Comparison of ENCODE assay signal across 27 mouse cellular contexts in genomic region chr6:126595130-126595529, GRCm38 (mm10). TPM values are rescaled to one million over a fixed set of nuclear protein-coding genes. Genes with fewer than 3 reads are reported as not detected.
DNase-seq lines count a peak whose midpoint lies in the region; ATAC-seq and TF ChIP-seq lines count a peak whose summit lies in the region.
"Had no signal": no experiment of that assay in that cellular context is flagged by ENCODE, and none has a peak within 500 bp of the region (broad histone marks: within the 10 kb centered on the region; RNA-seq: fewer than 3 reads in every experiment).

No protein-coding gene starts in this region.

- H3K9ac ChIP-seq in forebrain, embryonic 15.5 days (replicated peaks), result no peak overlapping the region
- H3K9ac ChIP-seq in forebrain, embryonic 11.5 days (ENCODE audit: low read length), result no peak overlapping the region
- no peak overlapping the region for H3K9ac ChIP-seq in hindbrain, embryonic 15.5 days
- H3K9ac ChIP-seq: embryonic facial prominence, embryonic 13.5 days; heart, embryonic 12.5 days; heart, embryonic 15.5 days; hindbrain, embryonic 14.5 days had no signal

- no peaks in the 10 kb centered on the region for H3K27me3 ChIP-seq in forebrain, embryonic 15.5 days
- H3K27me3 ChIP-seq in forebrain, embryonic 11.5 days (ENCODE audit: control insufficient read depth, insufficient read depth, low read length), result no peaks in the 10 kb centered on the region
- no peaks in the 10 kb centered on the region for H3K27me3 ChIP-seq in hindbrain, embryonic 15.5 days
- H3K27me3 ChIP-seq in hindbrain, embryonic 10.5 days (ENCODE audit: insufficient read depth, poor library complexity, severe bottlenecking), result 0 out of 2 replicates have a peak, but pooled peaks cover 9% of the 10 kb centered on the region
- H3K27me3 ChIP-seq: embryonic facial prominence, embryonic 13.5 days; heart, embryonic 15.5 days had no signal

- no peaks in the 10 kb centered on the region for H3K9me3 ChIP-seq in forebrain, embryonic 15.5 days
- no peaks in the 10 kb centered on the region for H3K9me3 ChIP-seq in forebrain, embryonic 11.5 days (ENCODE audit: control insufficient read depth, low read length)
- H3K9me3 ChIP-seq in hindbrain, embryonic 15.5 days, result no peaks in the 10 kb centered on the region
- H3K9me3 ChIP-seq in hindbrain, embryonic 10.5 days, result no peaks in the 10 kb centered on the region
- H3K9me3 ChIP-seq: embryonic facial prominence, embryonic 10.5 days; embryonic facial prominence, embryonic 13.5 days; heart, embryonic 12.5 days; heart, embryonic 15.5 days had no signal

- intact Hi-C loops in left cerebral cortex, adult 2 months (cut with DNase I), result no loop called here
- intact Hi-C loops in left cerebral cortex, postnatal 36 days (cut with DNase I), result no loop called here

- no peak overlapping the region for H3K4me2 ChIP-seq in forebrain, embryonic 15.5 days (replicated peaks)
- H3K4me2 ChIP-seq in forebrain, embryonic 11.5 days (ENCODE audit: low read depth, low read length, severe bottlenecking), result no peak overlapping the region
- H3K4me2 ChIP-seq in hindbrain, embryonic 15.5 days, result no peak overlapping the region
- H3K4me2 ChIP-seq: embryonic facial prominence, embryonic 13.5 days; heart, embryonic 12.5 days; heart, embryonic 15.5 days; hindbrain, embryonic 14.5 days had no signal

- peak; percentile 45; the same call in 1 of the 2 replicates for ATAC-seq in cerebellum, adult (ENCODE audit: insufficient number of reproducible peaks, low FRiP score, low TSS enrichment)
- ATAC-seq in forebrain, embryonic 15.5 days (replicated peaks), result no peak
- no peak for ATAC-seq in forebrain, embryonic 11.5 days (replicated peaks; ENCODE audit: low FRiP score)
- ATAC-seq in hindbrain, embryonic 15.5 days (ENCODE audit: low FRiP score, low read depth), result 0 out of 2 replicates have a peak, but pooled peaks have one; percentile 59
- ATAC-seq: intestine, postnatal 0 days had no signal

- no peak for TF ChIP-seq CTCF in left cerebral cortex, adult 2 months (IDR thresholded peaks at IDR 0.05)

- no peaks in the 10 kb centered on the region for H3K36me3 ChIP-seq in forebrain, embryonic 15.5 days
- no peaks in the 10 kb centered on the region for H3K36me3 ChIP-seq in forebrain, embryonic 11.5 days (ENCODE audit: control insufficient read depth, insufficient read depth, low read length)
- H3K36me3 ChIP-seq in hindbrain, embryonic 15.5 days, result no peaks in the 10 kb centered on the region
- H3K36me3 ChIP-seq in hindbrain, embryonic 10.5 days, result no peaks in the 10 kb centered on the region
- H3K36me3 ChIP-seq: embryonic facial prominence, embryonic 10.5 days; embryonic facial prominence, embryonic 13.5 days; heart, embryonic 12.5 days; heart, embryonic 15.5 days had no signal

- H3K27ac ChIP-seq in forebrain, embryonic 15.5 days (replicated peaks), result peak overlapping the region; percentile 76
- H3K27ac ChIP-seq in forebrain, embryonic 11.5 days (ENCODE audit: low read depth, low read length), result no peak overlapping the region
- no peak overlapping the region for H3K27ac ChIP-seq in hindbrain, embryonic 15.5 days (replicated peaks)
- H3K27ac ChIP-seq in hindbrain, embryonic 10.5 days, result no peak overlapping the region
- peak overlapping the region; percentile 70 for H3K27ac ChIP-seq in left cerebral cortex, adult 2 months
- H3K27ac ChIP-seq: embryonic facial prominence, embryonic 10.5 days; embryonic facial prominence, embryonic 13.5 days; gastrocnemius, adult 2 months; heart, embryonic 15.5 days had no signal

- 33% methylated on average over 5 of the region's 5 CpGs for WGBS in forebrain, embryonic 15.5 days
- 32% methylated on average over 5 of the region's 5 CpGs for WGBS in forebrain, embryonic 11.5 days
- 51% methylated on average over 5 of the region's 5 CpGs for WGBS in hindbrain, embryonic 15.5 days
- 46% methylated on average over 5 of the region's 5 CpGs for WGBS in hindbrain, embryonic 10.5 days

- DNase-seq in cerebellum, adult 9-10 months, result no peak
- no peak for DNase-seq in forebrain, embryonic 11.5 days (ENCODE audit: low spot score)
- DNase-seq in hindbrain, embryonic 10.5 days (ENCODE audit: low spot score), result no peak
- no peak for DNase-seq in left cerebral cortex, adult 2 months (ENCODE audit: extremely low spot score in 1 of 2, low spot score in 2 of 2)
- DNase-seq in left cerebral cortex, postnatal 36 days (ENCODE audit: low spot score in 2 of 2), result no peak
- DNase-seq: adrenal gland, postnatal 10 days; adrenal gland, postnatal 36 days; cerebellum, adult 11-12 months; cerebellum, postnatal 36 days; embryo, embryonic 11 days; gastrocnemius, adult 2 months; gastrocnemius, postnatal 25 days; heart, adult 18-20 months; heart, postnatal 10 days; heart, postnatal 36 days; kidney, adult 9 months had no signal

- peaks cover 9% of the 10 kb centered on the region for H3K4me1 ChIP-seq in forebrain, embryonic 15.5 days
- no peaks in the 10 kb centered on the region for H3K4me1 ChIP-seq in forebrain, embryonic 11.5 days (replicated peaks; ENCODE audit: control insufficient read depth, insufficient read depth, low read length)
- H3K4me1 ChIP-seq in hindbrain, embryonic 15.5 days (replicated peaks), result 0 out of 2 replicates have a peak, but pooled peaks cover 3% of the 10 kb centered on the region
- H3K4me1 ChIP-seq in hindbrain, embryonic 10.5 days (replicated peaks), result peaks cover 6% of the 10 kb centered on the region; the same call in 1 of the 2 replicates
- H3K4me1 ChIP-seq: embryonic facial prominence, embryonic 13.5 days; heart, embryonic 15.5 days had no signal

- H3K4me3 ChIP-seq in forebrain, embryonic 15.5 days, result no peak overlapping the region
- no peak overlapping the region for H3K4me3 ChIP-seq in forebrain, embryonic 11.5 days (ENCODE audit: low read depth, low read length)
- no peak overlapping the region for H3K4me3 ChIP-seq in hindbrain, embryonic 15.5 days
- no peak overlapping the region for H3K4me3 ChIP-seq in hindbrain, embryonic 10.5 days
- no peak overlapping the region for H3K4me3 ChIP-seq in left cerebral cortex, adult 2 months
- H3K4me3 ChIP-seq: embryonic facial prominence, embryonic 10.5 days; embryonic facial prominence, embryonic 13.5 days; erythroblast, embryonic 14.5 days; gastrocnemius, adult 2 months; heart, embryonic 12.5 days; heart, embryonic 15.5 days had no signal

RNA-seq across cellular contexts. Expression of gene Kcna1, which starts 51.1 kb away (rescaled TPM):
- 4.8 and 4.9 TPM in 2 replicates for polyA plus RNA-seq in forebrain, embryonic 15.5 days (2015; fragmentation: Nextera tagmentation; extraction: Ambion mirVana)
- 0.39 and 0.53 TPM in 2 replicates for polyA plus RNA-seq in forebrain, embryonic 11.5 days (2014; fragmentation: Nextera tagmentation; extraction: Ambion mirVana)
- 3.2 and 3.8 TPM in 2 replicates for polyA plus RNA-seq in hindbrain, embryonic 15.5 days (2015; fragmentation: Nextera tagmentation; extraction: Ambion mirVana)
- polyA plus RNA-seq in hindbrain, embryonic 10.5 days (2016; fragmentation: Nextera tagmentation; extraction: Ambion mirVana), result 0.64 and 0.83 TPM in 2 replicates
- 100 to 1,000 TPM; 120 to 122 TPM for total RNA-seq in left cerebral cortex, adult 2 months (2021)
- total RNA-seq in left cerebral cortex, postnatal 36 days (2021), result 100 to 1,000 TPM; 117 to 124 TPM
- polyA plus RNA-seq: erythroblast, embryonic 14.5 days had no signal

RNA-seq across cellular contexts. Expression of gene Kcna5, which starts 59.9 kb away (rescaled TPM):
- 1.3 and 2.4 TPM in 2 replicates for polyA plus RNA-seq in forebrain, embryonic 15.5 days (2015; fragmentation: Nextera tagmentation; extraction: Ambion mirVana)
- 1.3 and 1.8 TPM in 2 replicates for polyA plus RNA-seq in forebrain, embryonic 11.5 days (2014; fragmentation: Nextera tagmentation; extraction: Ambion mirVana)
- polyA plus RNA-seq in hindbrain, embryonic 15.5 days (2015; fragmentation: Nextera tagmentation; extraction: Ambion mirVana), result 2.9 and 3.2 TPM in 2 replicates
- 2.9 and 3.7 TPM in 2 replicates for polyA plus RNA-seq in hindbrain, embryonic 10.5 days (2016; fragmentation: Nextera tagmentation; extraction: Ambion mirVana)
- total RNA-seq in left cerebral cortex, adult 2 months (2021), result 1 to 10 TPM; 4.2 to 5.6 TPM
- 1 to 10 TPM; 3.5 to 7.2 TPM for total RNA-seq in left cerebral cortex, postnatal 36 days (2021)
- total RNA-seq: ES-E14 had no signal
- polyA plus RNA-seq: erythroblast, embryonic 14.5 days had no signal

Comparison
In these comparisons a context has a peak if more than half of its experiments do, and no peak if none do; other contexts are left out.
1. H3K27ac ChIP-seq: peak in forebrain, embryonic 15.5 days (single experiment) and left cerebral cortex, adult 2 months (single experiment); none in forebrain, embryonic 11.5 days (single experiment), hindbrain, embryonic 15.5 days (single experiment) and hindbrain, embryonic 10.5 days (single experiment).
2. ATAC-seq: peak in cerebellum, adult (single experiment) and hindbrain, embryonic 15.5 days (single experiment); none in forebrain, embryonic 15.5 days (single experiment) and forebrain, embryonic 11.5 days (single experiment).